Mouse (Mus musculus) kidney, postnatal 0 days (tissue): ENCODE measurements at regions not wholly inside any gene's neighbourhood (a gene's known extent, or its start where the extent isn't known, plus 50 kb on each side); places are given as distances from the start of the nearest gene placed in this dataset.

Source experiments
- ATAC-seq: fragments of 200-750 bp; cut with Nextera tagmentation; replicated peaks from 2 replicates; pipeline ENCODE4 v1.8.0; 2017; ENCODE audit warnings: low read depth, moderate number of reproducible peaks, moderate TSS enrichment, moderate library complexity; ENCODE audit not compliant: low FRiP score
- DNase-seq: peaks from one replicate; pipeline ENCODE4 v3.0.0-alpha.2; 2016; ENCODE audit warnings: low spot score
- H3K27ac ChIP-seq: fragments of 300-500 bp; sonication (generic); 2 replicates; pipeline ENCODE4 v1.5.1; 2014; ENCODE audit warnings: mild to moderate bottlenecking
- H3K27me3 ChIP-seq: fragments of 300-500 bp; sonication (generic); 2 replicates; pipeline ENCODE4 v1.6.1; 2014; ENCODE audit warnings: low read length, mixed read lengths; ENCODE audit not compliant: insufficient read depth
- H3K36me3 ChIP-seq: fragments of 300-500 bp; sonication (generic); 2 replicates; pipeline ENCODE4 v1.6.1; 2014; ENCODE audit warnings: low read length, mixed read lengths; ENCODE audit not compliant: insufficient read depth
- H3K4me1 ChIP-seq: fragments of 300-500 bp; sonication (generic); replicated peaks from 2 replicates; pipeline ENCODE4 v1.6.1; 2014; ENCODE audit warnings: antibody characterized with exemption, low read length, mixed read lengths; ENCODE audit not compliant: insufficient read depth
- H3K4me2 ChIP-seq: fragments of 300-500 bp; sonication (generic); 2 replicates; pipeline ENCODE4 v1.6.1; 2014; ENCODE audit warnings: mild to moderate bottlenecking, low read length, moderate library complexity, mixed read lengths
- H3K4me3 ChIP-seq: fragments of 300-500 bp; sonication (generic); replicated peaks from 2 replicates; pipeline ENCODE4 v1.5.1; 2014; ENCODE audit warnings: low read depth, low read length
- H3K9ac ChIP-seq: fragments of 300-500 bp; sonication (generic); 2 replicates; pipeline ENCODE4 v1.6.1; 2014; ENCODE audit warnings: low read depth, low read length
- H3K9me3 ChIP-seq: fragments of 300-500 bp; sonication (generic); replicated peaks from 2 replicates; pipeline ENCODE4 v1.6.1; 2016; ENCODE audit warnings: low read length, inconsistent platforms, mixed read lengths
- CTCF ChIP-seq: IDR thresholded peaks from 2 replicates; pipeline ENCODE4 v1.5.1; 2016; ENCODE audit warnings: antibody characterized with exemption, low read depth, mild to moderate bottlenecking, moderate library complexity
- WGBS: fragments of 180-500 bp; shearing (Covaris S2); extraction: QIAGEN DNeasy Blood & Tissue Kit; methylation state at CpG from one replicate; pipeline ENCODE4 v1.1.7; 2014; 5-methylcytosine and 5-hydroxymethylcytosine counted together

- no peak for ATAC-seq
- no peaks in the 10 kb centered on the region for H3K4me1 ChIP-seq
- no peak overlapping the region for H3K9ac ChIP-seq
- TF ChIP-seq CTCF = no peak
- no peaks in the 10 kb centered on the region for H3K9me3 ChIP-seq
- WGBS = 59% methylated on average over 9 of the region's 9 CpGs
- H3K36me3 ChIP-seq = no peaks in the 10 kb centered on the region
- H3K27me3 ChIP-seq = no peaks in the 10 kb centered on the region
- no peak overlapping the region for H3K4me3 ChIP-seq
- no peak for DNase-seq
- no peak overlapping the region for H3K4me2 ChIP-seq
- no peak overlapping the region for H3K27ac ChIP-seq
Measured at GRCm38 (mm10) chr13:54882781-54883180, 66.4 kb upstream of the Unc5a start.

GRCm38 (mm10) chr13:54883748-54884708 lies 65.2 kb upstream of the Unc5a start:
- Histone ChIP-seq H3K27me3 (no peaks in the 10 kb centered on the region), H3K4me1 (no peaks in the 10 kb centered on the region), H3K36me3 (no peaks in the 10 kb centered on the region), H3K27ac (no peak overlapping the region), H3K4me2 (no peak overlapping the region), H3K9ac (no peak overlapping the region), H3K4me3 (no peak overlapping the region), H3K9me3 (no peaks in the 10 kb centered on the region)
- ATAC-seq = no peak
- no peak for TF ChIP-seq CTCF
- 52% methylated on average over 17 of the region's 17 CpGs for WGBS
- peak; percentile 27 for DNase-seq

- DNase-seq (peak; percentile 21), ATAC-seq (no peak)
- Histone ChIP-seq H3K36me3 (no peaks in the 10 kb centered on the region), H3K9me3 (no peaks in the 10 kb centered on the region), H3K27ac (no peak overlapping the region), H3K4me2 (no peak overlapping the region), H3K9ac (no peak overlapping the region), H3K27me3 (no peaks in the 10 kb centered on the region), H3K4me1 (no peaks in the 10 kb centered on the region), H3K4me3 (no peak overlapping the region)
- 18% methylated on average over 14 of the region's 14 CpGs for WGBS
- TF ChIP-seq CTCF = no peak
Measured at GRCm38 (mm10) chr13:54884709-54885460, 64.3 kb upstream of the Unc5a start.

GRCm38 (mm10) chr13:54887366-54887921 lies 61.8 kb upstream of the Unc5a start:
- ATAC-seq (no peak), DNase-seq (no peak)
- no peaks in the 10 kb centered on the region for H3K9me3 ChIP-seq
- no peaks in the 10 kb centered on the region for H3K36me3 ChIP-seq
- no peak overlapping the region for H3K4me2 ChIP-seq
- H3K4me3 ChIP-seq = no peak overlapping the region
- TF ChIP-seq CTCF = no peak
- H3K4me1 ChIP-seq = no peaks in the 10 kb centered on the region
- 18% methylated on average over 18 of the region's 18 CpGs for WGBS
- H3K27me3 ChIP-seq = no peaks in the 10 kb centered on the region
- no peak overlapping the region for H3K27ac ChIP-seq
- H3K9ac ChIP-seq = no peak overlapping the region

GRCm38 (mm10) chr13:54888021-54888420 lies 61.2 kb upstream of the Unc5a start:
- no peak overlapping the region for H3K4me3 ChIP-seq
- no peak overlapping the region for H3K4me2 ChIP-seq
- no peaks in the 10 kb centered on the region for H3K4me1 ChIP-seq
- DNase-seq = no peak
- no peaks in the 10 kb centered on the region for H3K36me3 ChIP-seq
- no peaks in the 10 kb centered on the region for H3K9me3 ChIP-seq
- no peak for ATAC-seq
- TF ChIP-seq CTCF = no peak
- H3K9ac ChIP-seq = no peak overlapping the region
- H3K27ac ChIP-seq = no peak overlapping the region
- 60% methylated on average over 5 of the region's 5 CpGs for WGBS
- H3K27me3 ChIP-seq = no peaks in the 10 kb centered on the region

GRCm38 (mm10) chr13:54889684-54890399 lies 59.4 kb upstream of the Unc5a start:
- TF ChIP-seq CTCF = no peak
- no peaks in the 10 kb centered on the region for H3K27me3 ChIP-seq
- no peaks in the 10 kb centered on the region for H3K4me1 ChIP-seq
- no peak overlapping the region for H3K4me2 ChIP-seq
- H3K36me3 ChIP-seq = no peaks in the 10 kb centered on the region
- no peaks in the 10 kb centered on the region for H3K9me3 ChIP-seq
- 84% methylated on average over 8 of the region's 8 CpGs for WGBS
- no peak overlapping the region for H3K9ac ChIP-seq
- no peak overlapping the region for H3K4me3 ChIP-seq
- ATAC-seq (no peak), DNase-seq (no peak)
- no peak overlapping the region for H3K27ac ChIP-seq
